Mouse (Mus musculus): ENCODE results near the gene Lrrfip2.
A peak's percentile ranks its signal among the peaks of the same experiment; 100 is the strongest.

The Lrrfip2 gene

DNA sequence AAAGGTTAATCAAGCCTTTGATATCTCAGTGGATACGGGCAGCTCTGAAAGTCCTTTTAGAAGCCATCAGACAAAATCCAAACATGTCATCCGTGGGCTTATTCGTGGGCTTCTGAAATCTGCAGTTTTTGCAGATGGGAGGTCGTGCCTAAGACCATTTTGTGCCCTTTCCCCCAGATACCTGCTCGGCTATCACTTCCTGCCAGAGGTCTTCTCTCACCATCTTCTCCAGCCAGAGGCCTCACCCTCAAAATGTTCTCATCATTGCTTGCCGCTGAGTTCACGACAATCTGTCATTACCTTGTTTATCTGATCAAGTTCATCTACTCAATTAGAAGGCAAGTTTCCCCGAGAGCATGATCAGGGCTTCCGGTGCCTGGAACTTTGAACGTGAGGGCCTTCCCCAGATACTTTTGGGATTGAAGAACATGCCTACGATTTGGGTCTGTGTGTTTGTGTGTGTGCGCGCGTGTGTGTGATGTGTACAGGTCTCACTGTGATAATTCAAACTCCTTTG lies at the start of gene Lrrfip2:
TSS of gene Lrrfip2 (plus strand) at position 467 of the 517 bp plus-strand sequence.
- no peak for DNase-seq

DNA sequence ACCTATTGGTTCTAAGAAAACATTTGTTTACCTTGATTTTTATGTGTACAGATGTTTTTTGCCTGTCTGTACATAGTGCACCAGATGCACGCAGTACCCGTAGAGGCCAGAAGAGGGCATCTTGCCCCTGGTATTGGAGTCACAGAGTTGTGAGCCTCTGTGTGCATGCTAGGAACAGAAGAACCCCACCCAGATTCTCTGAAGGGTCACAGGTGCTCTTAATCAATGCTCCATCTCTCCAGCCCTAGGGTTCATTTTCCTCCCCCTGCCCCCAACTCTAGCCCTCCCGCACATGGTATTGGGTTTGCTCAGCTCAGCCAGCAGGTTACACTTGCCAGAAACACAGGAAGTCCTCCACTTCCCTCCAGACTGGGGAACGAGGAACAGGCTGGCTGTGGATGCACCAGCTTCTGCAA lies 46.8 kb upstream of the Lrrfip2 start:
- DNase-seq: peak; percentile 75

- peak; percentile 78 for DNase-seq
These were observed 45.2 kb upstream of the Lrrfip2 start for GRCm38 (mm10) chr9:111072175-111072574.

- no peak for DNase-seq
These were observed 44.4 kb upstream of the Lrrfip2 start for GRCm38 (mm10) chr9:111072971-111073370.

GRCm38 (mm10) chr9:111077745-111078144 lies 39.6 kb upstream of the Lrrfip2 start:
- no peak for DNase-seq

DNA sequence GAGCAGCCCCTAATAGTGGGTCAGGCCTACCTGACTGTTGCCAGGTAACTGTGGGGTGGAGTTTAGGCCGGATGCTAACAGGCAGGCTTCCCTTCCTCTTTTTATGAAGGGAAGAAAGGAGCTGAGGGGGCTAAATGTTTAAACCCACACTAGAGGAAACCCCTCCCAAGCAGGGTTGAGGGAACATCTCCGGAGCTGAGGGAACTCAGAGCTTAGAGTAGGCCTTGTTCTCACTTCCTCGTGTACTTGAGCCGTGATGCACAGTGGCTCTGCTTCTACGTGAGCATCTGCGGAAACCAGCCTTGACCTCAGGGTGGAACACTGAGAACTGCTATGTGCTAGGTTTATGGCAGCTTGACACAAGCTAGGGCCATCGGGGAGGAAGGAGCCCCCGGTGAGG lies 36.6 kb upstream of the Lrrfip2 start:
- DNase-seq: no peak

DNA sequence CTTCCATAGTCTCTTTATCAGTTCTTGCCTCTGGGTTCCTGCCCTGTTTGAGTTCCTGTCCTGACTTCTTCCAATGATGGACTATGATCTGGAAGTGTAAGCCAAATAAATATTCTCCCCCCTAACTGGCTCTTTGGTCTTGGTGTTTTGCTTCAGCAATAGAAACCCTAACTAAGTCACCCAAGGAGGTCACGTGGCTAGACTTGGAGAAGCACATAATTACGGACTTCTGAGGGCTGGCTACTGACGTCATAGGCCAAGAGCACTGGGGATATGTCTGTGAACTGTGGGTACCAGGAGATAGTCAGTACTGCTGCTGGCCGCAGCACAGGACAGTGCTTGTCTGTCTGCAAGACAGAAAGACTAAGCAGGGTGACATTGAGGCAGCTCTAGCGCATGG lies 35.6 kb upstream of the Lrrfip2 start:
- DNase-seq: no peak

DNA sequence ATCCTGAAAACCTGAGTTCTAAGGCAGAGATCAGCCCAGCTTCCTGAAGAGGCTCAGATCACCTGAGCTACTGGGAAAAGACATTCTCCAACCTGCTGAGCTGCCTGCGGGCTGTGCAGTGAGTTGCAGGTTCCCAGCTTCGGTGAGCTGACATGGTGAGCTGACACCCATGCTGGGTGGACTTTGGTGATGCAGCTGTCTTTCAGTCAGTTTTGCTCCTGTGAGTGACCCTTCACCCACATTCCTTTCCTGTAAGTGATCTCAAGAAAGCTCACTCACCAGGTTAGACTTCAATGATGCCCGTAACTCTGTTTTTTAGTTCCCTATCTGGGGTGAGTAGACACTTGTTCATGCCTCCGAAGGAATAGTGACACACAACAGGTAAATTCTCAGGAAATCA lies 32.1 kb upstream of the Lrrfip2 start:
- peak; percentile 28 for DNase-seq

- DNase-seq: no peak
These were observed 31.3 kb upstream of the Lrrfip2 start for GRCm38 (mm10) chr9:111086137-111086536.

GRCm38 (mm10) chr9:111086995-111087606 lies 30.3 kb upstream of the Lrrfip2 start:
- DNase-seq: no peak

- DNase-seq: no peak
These were observed 29.4 kb upstream of the Lrrfip2 start for GRCm38 (mm10) chr9:111087960-111088359.

DNA sequence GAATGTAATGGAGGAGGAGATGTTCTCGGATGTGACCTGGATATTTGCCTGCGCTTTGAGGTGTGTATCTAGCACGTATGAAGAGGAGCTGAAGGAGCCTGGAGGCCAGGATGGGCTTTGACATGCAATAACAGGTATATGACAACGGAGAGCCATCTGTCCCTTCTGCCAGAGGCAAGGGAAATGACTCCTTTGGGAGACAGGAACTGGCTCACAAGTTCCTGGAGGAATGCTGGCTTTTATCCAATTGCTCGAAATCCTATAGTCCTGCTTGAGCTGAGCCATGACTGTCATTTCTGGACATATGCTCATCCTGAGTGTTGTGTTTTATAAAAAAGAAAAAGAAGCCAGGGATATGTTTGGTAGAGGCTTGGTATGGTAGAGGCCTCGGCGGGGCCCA lies 28.5 kb upstream of the Lrrfip2 start:
- no peak for DNase-seq

GRCm38 (mm10) chr9:111092657-111093056 lies 24.7 kb upstream of the Lrrfip2 start:
- DNase-seq: peak; percentile 32

DNA sequence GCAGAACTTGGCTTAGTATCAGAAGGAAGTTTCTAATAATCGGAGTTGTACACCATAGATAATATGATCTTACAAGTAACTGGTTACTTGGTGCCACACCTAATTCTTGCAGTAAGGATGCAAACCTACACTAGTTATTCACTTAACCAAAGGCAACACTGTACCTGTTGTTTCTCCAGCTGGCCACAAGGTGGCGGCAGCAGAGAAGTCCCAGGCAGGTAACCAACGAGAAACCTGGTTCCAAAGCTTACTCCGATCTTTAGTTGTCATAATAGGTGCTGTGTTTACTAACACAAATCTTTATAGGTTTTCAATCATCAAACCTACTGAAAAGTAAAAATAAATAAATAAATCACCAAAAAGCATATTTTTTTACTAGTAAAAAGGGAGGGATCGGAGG lies 24.3 kb upstream of the Lrrfip2 start:
- DNase-seq: peak; percentile 80

DNA sequence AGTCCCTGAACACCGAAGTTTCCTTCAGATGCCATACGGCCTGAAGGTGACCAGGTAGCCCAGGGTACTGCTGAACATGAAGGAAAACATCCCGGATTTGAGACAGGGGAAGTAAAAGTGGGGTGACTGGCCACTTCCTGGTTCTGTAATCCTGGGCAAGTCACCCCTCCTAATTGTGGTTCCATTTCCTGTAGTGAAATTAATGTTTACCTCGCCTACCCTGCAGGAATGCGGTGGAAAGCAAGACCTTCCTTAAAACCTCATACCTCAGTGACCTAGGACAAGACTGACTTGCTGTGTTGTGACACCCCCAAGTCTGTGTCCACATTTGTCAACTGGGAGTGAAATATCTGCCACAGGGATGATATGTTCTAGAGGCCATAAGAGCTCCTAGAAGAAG lies 22.8 kb upstream of the Lrrfip2 start:
- DNase-seq: no peak

DNA sequence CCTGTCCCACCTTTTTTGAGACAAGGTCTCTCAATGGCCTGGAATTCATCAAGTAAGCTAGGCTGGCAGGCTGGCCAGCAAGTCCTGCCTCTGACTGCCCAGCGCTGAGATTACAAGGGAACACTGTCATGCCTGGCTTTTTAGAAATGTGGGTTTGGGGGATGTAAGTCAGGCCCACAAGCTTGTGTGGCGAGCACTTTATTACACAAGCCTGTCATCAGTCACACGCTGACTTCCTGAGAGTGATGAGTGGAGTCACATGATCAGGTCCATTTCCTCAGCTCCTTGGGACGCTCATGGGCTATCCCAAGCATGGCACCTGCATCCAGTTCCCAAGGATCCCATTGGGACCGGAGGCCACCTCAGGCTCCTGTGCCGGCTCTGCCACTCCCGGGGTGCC lies 21.7 kb upstream of the Lrrfip2 start:
- no peak for DNase-seq

GRCm38 (mm10) chr9:111096419-111097326 lies 20.7 kb upstream of the Lrrfip2 start:
- no peak for DNase-seq

DNA sequence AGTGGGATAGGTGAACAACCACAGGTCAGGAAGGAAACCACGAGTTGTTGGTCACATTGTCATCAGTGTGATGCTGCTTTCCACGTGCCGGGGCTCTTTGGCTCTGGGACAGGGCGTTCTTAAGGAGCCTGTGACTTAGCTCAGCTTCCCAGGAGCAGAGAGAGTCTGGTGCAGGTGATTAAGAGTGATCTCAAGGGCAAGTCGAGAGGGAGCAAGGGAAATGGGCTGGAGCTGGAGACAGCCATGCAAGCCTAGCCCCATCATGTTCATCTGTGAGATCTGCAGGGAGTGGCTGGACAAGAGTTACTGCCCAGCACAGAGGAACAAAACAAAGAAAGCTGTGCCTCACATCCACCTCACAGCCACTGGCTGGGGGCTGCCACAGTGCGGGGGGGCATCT lies 19.8 kb upstream of the Lrrfip2 start:
- DNase-seq: no peak

- DNase-seq: no peak
These were observed 17.0 kb upstream of the Lrrfip2 start for GRCm38 (mm10) chr9:111100406-111100805.

DNA sequence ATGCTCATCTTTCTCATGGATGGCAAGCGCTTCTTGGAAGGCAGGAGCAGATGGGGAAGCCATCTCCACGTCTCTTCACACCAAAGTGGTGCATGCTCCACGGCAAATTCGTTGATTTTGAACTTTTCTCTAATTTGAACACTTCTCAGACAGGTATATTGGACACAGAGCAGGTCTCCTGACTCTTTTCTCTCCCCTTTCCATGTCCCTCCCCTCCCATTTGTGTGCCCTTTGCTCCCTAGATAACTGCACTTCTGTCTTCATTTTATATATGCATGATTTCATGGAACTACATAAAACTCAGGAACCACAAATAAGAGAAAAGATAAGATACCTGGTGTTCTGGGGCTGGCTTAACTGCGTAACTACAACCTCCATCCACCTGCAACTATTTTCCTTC lies 14.1 kb upstream of the Lrrfip2 start:
- no peak for DNase-seq

DNA sequence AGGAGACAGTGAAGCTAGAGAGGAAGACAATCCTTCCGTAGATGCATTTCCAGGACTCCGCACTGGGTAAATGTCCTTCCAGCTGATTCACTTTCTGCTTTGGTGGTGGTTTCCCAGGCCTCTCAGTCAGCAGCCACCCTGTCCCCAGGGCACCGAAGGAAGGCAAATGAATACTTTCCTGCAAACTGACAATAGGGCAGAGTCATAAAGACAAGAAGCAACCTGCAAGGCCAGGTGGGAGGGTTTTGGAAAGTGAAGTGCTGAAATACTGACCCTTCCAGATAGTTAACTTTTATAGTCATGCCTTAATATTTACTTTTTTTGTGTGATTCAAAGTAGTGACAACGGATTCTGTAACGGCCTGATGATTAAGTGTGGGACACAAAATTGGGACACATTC lies 13.5 kb upstream of the Lrrfip2 start:
- DNase-seq: no peak

- no peak for DNase-seq
These were observed 9.5 kb upstream of the Lrrfip2 start for GRCm38 (mm10) chr9:111107863-111108262.

- DNase-seq: peak; percentile 93
These were observed 431 bp downstream of the Lrrfip2 start for GRCm38 (mm10) chr9:111117794-111118251.

All from kidney, postnatal 10 days (tissue).